Mouse (Mus musculus): ENCODE measurements at regions not wholly inside any gene's neighbourhood (a gene's known extent, or its start where the extent isn't known, plus 50 kb on each side); places are given as distances from the start of the nearest gene placed in this dataset.
A peak's percentile ranks its signal among the peaks of the same experiment; 100 is the strongest.

- Histone ChIP-seq H3K27me3 (ENCODE audit: control insufficient read depth, insufficient read depth, low read length) (no peaks in the 10 kb centered on the region), H3K9ac (ENCODE audit: low read length) (no peak overlapping the region), H3K27ac (ENCODE audit: low read length) (no peak overlapping the region), H3K4me2 (ENCODE audit: low read depth, low read length) (no peak overlapping the region), H3K4me3 (replicated peaks; ENCODE audit: low read length) (no peak overlapping the region), H3K9me3 (replicated peaks; ENCODE audit: control insufficient read depth, low read length) (no peaks in the 10 kb centered on the region), H3K4me1 (ENCODE audit: control insufficient read depth, insufficient read depth, low read length) (peaks cover 13% of the 10 kb centered on the region), H3K36me3 (ENCODE audit: control insufficient read depth, insufficient read depth, low read length) (no peaks in the 10 kb centered on the region)
- ATAC-seq (ENCODE audit: insufficient read depth, low FRiP score): no peak
- 71% methylated on average over 3 of the region's 3 CpGs for WGBS
Measured at GRCm38 (mm10) chr14:54110971-54111370, 142.9 kb downstream of the Dad1 start.

- WGBS: 92% methylated on average over 1 of the region's 1 CpGs
- H3K4me1 ChIP-seq (ENCODE audit: control insufficient read depth, insufficient read depth, low read length): peaks cover 13% of the 10 kb centered on the region
- no peaks in the 10 kb centered on the region for H3K9me3 ChIP-seq (replicated peaks; ENCODE audit: control insufficient read depth, low read length)
- H3K36me3 ChIP-seq (ENCODE audit: control insufficient read depth, insufficient read depth, low read length): no peaks in the 10 kb centered on the region
- H3K27me3 ChIP-seq (ENCODE audit: control insufficient read depth, insufficient read depth, low read length): no peaks in the 10 kb centered on the region
- H3K27ac ChIP-seq (ENCODE audit: low read length): no peak overlapping the region
- no peak overlapping the region for H3K4me3 ChIP-seq (replicated peaks; ENCODE audit: low read length)
- no peak overlapping the region for H3K9ac ChIP-seq (ENCODE audit: low read length)
- no peak overlapping the region for H3K4me2 ChIP-seq (ENCODE audit: low read depth, low read length)
- no peak for ATAC-seq (ENCODE audit: insufficient read depth, low FRiP score)
Measured at GRCm38 (mm10) chr14:54109129-54109528, 144.8 kb downstream of the Dad1 start.

- Histone ChIP-seq H3K4me1 (ENCODE audit: control insufficient read depth, insufficient read depth, low read length) (peaks cover 13% of the 10 kb centered on the region), H3K4me3 (replicated peaks; ENCODE audit: low read length) (no peak overlapping the region), H3K4me2 (ENCODE audit: low read depth, low read length) (no peak overlapping the region), H3K27ac (ENCODE audit: low read length) (no peak overlapping the region), H3K27me3 (ENCODE audit: control insufficient read depth, insufficient read depth, low read length) (no peaks in the 10 kb centered on the region), H3K9me3 (replicated peaks; ENCODE audit: control insufficient read depth, low read length) (no peaks in the 10 kb centered on the region), H3K9ac (ENCODE audit: low read length) (no peak overlapping the region), H3K36me3 (ENCODE audit: control insufficient read depth, insufficient read depth, low read length) (no peaks in the 10 kb centered on the region)
- ATAC-seq (ENCODE audit: insufficient read depth, low FRiP score): peak; percentile 80; the same call in 1 of the 2 replicates
- WGBS: 13% methylated on average over 9 of the region's 9 CpGs
Measured at GRCm38 (mm10) chr14:54108311-54109074, 145.4 kb downstream of the Dad1 start.

- WGBS: 65% methylated on average over 7 of the region's 7 CpGs
- 0 out of 2 replicates have a peak, but pooled peaks have one; percentile 25 for ATAC-seq (ENCODE audit: insufficient read depth, low FRiP score)
Measured at GRCm38 (mm10) chr14:54107204-54107796, 146.6 kb downstream of the Dad1 start.

GRCm38 (mm10) chr14:54104243-54104642, 149.7 kb downstream of the Dad1 start:
- 66% methylated on average over 6 of the region's 6 CpGs for WGBS

More at GRCm38 (mm10) chr14:54107204-54107796, 146.6 kb downstream of the Dad1 start:
- H3K4me2 ChIP-seq (ENCODE audit: low read depth, low read length): no peak overlapping the region
- H3K4me3 ChIP-seq (replicated peaks; ENCODE audit: low read length): no peak overlapping the region
- peaks cover 16% of the 10 kb centered on the region for H3K4me1 ChIP-seq (ENCODE audit: control insufficient read depth, insufficient read depth, low read length)
- H3K27ac ChIP-seq (ENCODE audit: low read length): no peak overlapping the region
- H3K27me3 ChIP-seq (ENCODE audit: control insufficient read depth, insufficient read depth, low read length): no peaks in the 10 kb centered on the region
- H3K9ac ChIP-seq (ENCODE audit: low read length): no peak overlapping the region
- H3K9me3 ChIP-seq (replicated peaks; ENCODE audit: control insufficient read depth, low read length): no peaks in the 10 kb centered on the region
- no peaks in the 10 kb centered on the region for H3K36me3 ChIP-seq (ENCODE audit: control insufficient read depth, insufficient read depth, low read length)

GRCm38 (mm10) chr14:54103541-54103940, 150.4 kb downstream of the Dad1 start:
- peaks cover 13% of the 10 kb centered on the region for H3K4me1 ChIP-seq (ENCODE audit: control insufficient read depth, insufficient read depth, low read length)
- no peaks in the 10 kb centered on the region for H3K9me3 ChIP-seq (replicated peaks; ENCODE audit: control insufficient read depth, low read length)
- no peaks in the 10 kb centered on the region for H3K27me3 ChIP-seq (ENCODE audit: control insufficient read depth, insufficient read depth, low read length)
- H3K27ac ChIP-seq (ENCODE audit: low read length): no peak overlapping the region
- no peak overlapping the region for H3K4me3 ChIP-seq (replicated peaks; ENCODE audit: low read length)
- H3K36me3 ChIP-seq (ENCODE audit: control insufficient read depth, insufficient read depth, low read length): no peaks in the 10 kb centered on the region
- ATAC-seq (ENCODE audit: insufficient read depth, low FRiP score): no peak
- WGBS: 78% methylated on average over 5 of the region's 5 CpGs
- H3K4me2 ChIP-seq (ENCODE audit: low read depth, low read length): no peak overlapping the region
- no peak overlapping the region for H3K9ac ChIP-seq (ENCODE audit: low read length)

More at GRCm38 (mm10) chr14:54104243-54104642, 149.7 kb downstream of the Dad1 start:
- no peak for ATAC-seq (ENCODE audit: insufficient read depth, low FRiP score)
- Histone ChIP-seq H3K27ac (ENCODE audit: low read length) (no peak overlapping the region), H3K9ac (ENCODE audit: low read length) (no peak overlapping the region), H3K4me2 (ENCODE audit: low read depth, low read length) (no peak overlapping the region), H3K9me3 (replicated peaks; ENCODE audit: control insufficient read depth, low read length) (no peaks in the 10 kb centered on the region), H3K36me3 (ENCODE audit: control insufficient read depth, insufficient read depth, low read length) (no peaks in the 10 kb centered on the region), H3K4me3 (replicated peaks; ENCODE audit: low read length) (no peak overlapping the region), H3K4me1 (ENCODE audit: control insufficient read depth, insufficient read depth, low read length) (peaks cover 14% of the 10 kb centered on the region), H3K27me3 (ENCODE audit: control insufficient read depth, insufficient read depth, low read length) (no peaks in the 10 kb centered on the region)

GRCm38 (mm10) chr14:54103115-54103514, 150.8 kb downstream of the Dad1 start:
- WGBS: 62% methylated on average over 3 of the region's 3 CpGs
- H3K9me3 ChIP-seq (replicated peaks; ENCODE audit: control insufficient read depth, low read length): no peaks in the 10 kb centered on the region
- no peak overlapping the region for H3K4me3 ChIP-seq (replicated peaks; ENCODE audit: low read length)
- H3K9ac ChIP-seq (ENCODE audit: low read length): no peak overlapping the region
- H3K4me2 ChIP-seq (ENCODE audit: low read depth, low read length): no peak overlapping the region
- H3K36me3 ChIP-seq (ENCODE audit: control insufficient read depth, insufficient read depth, low read length): no peaks in the 10 kb centered on the region
- H3K27ac ChIP-seq (ENCODE audit: low read length): no peak overlapping the region
- H3K27me3 ChIP-seq (ENCODE audit: control insufficient read depth, insufficient read depth, low read length): no peaks in the 10 kb centered on the region
- no peak for ATAC-seq (ENCODE audit: insufficient read depth, low FRiP score)
- H3K4me1 ChIP-seq (ENCODE audit: control insufficient read depth, insufficient read depth, low read length): peaks cover 13% of the 10 kb centered on the region

GRCm38 (mm10) chr14:54101775-54102174, 152.1 kb downstream of the Dad1 start:
- no peak overlapping the region for H3K4me3 ChIP-seq (replicated peaks; ENCODE audit: low read length)
- ATAC-seq (ENCODE audit: insufficient read depth, low FRiP score): no peak; the same call in 1 of the 2 replicates
- H3K4me1 ChIP-seq (ENCODE audit: control insufficient read depth, insufficient read depth, low read length): peaks cover 22% of the 10 kb centered on the region
- no peak overlapping the region for H3K4me2 ChIP-seq (ENCODE audit: low read depth, low read length)
- no peak overlapping the region for H3K27ac ChIP-seq (ENCODE audit: low read length)
- H3K27me3 ChIP-seq (ENCODE audit: control insufficient read depth, insufficient read depth, low read length): no peaks in the 10 kb centered on the region
- no peaks in the 10 kb centered on the region for H3K36me3 ChIP-seq (ENCODE audit: control insufficient read depth, insufficient read depth, low read length)
- 35% methylated on average over 3 of the region's 3 CpGs for WGBS
- H3K9ac ChIP-seq (ENCODE audit: low read length): no peak overlapping the region
- no peaks in the 10 kb centered on the region for H3K9me3 ChIP-seq (replicated peaks; ENCODE audit: control insufficient read depth, low read length)

- Histone ChIP-seq H3K4me2 (ENCODE audit: low read depth, low read length) (no peak overlapping the region), H3K4me3 (replicated peaks; ENCODE audit: low read length) (no peak overlapping the region), H3K9me3 (replicated peaks; ENCODE audit: control insufficient read depth, low read length) (no peaks in the 10 kb centered on the region), H3K27ac (ENCODE audit: low read length) (no peak overlapping the region), H3K27me3 (ENCODE audit: control insufficient read depth, insufficient read depth, low read length) (no peaks in the 10 kb centered on the region), H3K9ac (ENCODE audit: low read length) (no peak overlapping the region), H3K4me1 (ENCODE audit: control insufficient read depth, insufficient read depth, low read length) (peaks cover 22% of the 10 kb centered on the region), H3K36me3 (ENCODE audit: control insufficient read depth, insufficient read depth, low read length) (no peaks in the 10 kb centered on the region)
- no peak for ATAC-seq (ENCODE audit: insufficient read depth, low FRiP score)
- 81% methylated on average over 6 of the region's 6 CpGs for WGBS
Measured at GRCm38 (mm10) chr14:54099360-54099759, 154.5 kb downstream of the Dad1 start.

Measured in stomach, embryonic 16.5 days (tissue).